Mouse (Mus musculus) erythroblast, embryonic 14.5 days (primary cell): ENCODE data around the gene Fkbp2.

ENCODE experiments used
- GATA1 ChIP-seq: IDR thresholded peaks from 2 replicates; pipeline ENCODE4 v1.6.1; 2012; ENCODE audit warnings: low read length, inconsistent platforms, mixed read lengths
- TAL1 ChIP-seq: IDR thresholded peaks from 3 replicates; pipeline ENCODE4 v1.6.1; 2012; ENCODE audit warnings: low read length, inconsistent platforms, mixed read lengths

- TF ChIP-seq GATA1 (no peak), TAL1 (no peak)
Observed at GRCm38 (mm10) chr19:6943709-6944108, 36.6 kb downstream of the Fkbp2 start.
